Mouse (Mus musculus): ENCODE data around the gene Ovol2. TPM values are rescaled to one million over a fixed set of nuclear protein-coding genes. Genes with fewer than 3 reads are reported as not detected.
"Not testable (repeated sequence)": the region's sequence is repeated elsewhere in the genome, so short reads cannot be mapped to it uniquely, and the experiment has no call there.

The Ovol2 gene
- not detected in 2 replicates for total RNA-seq (2015)
- not detected in 2 replicates for total RNA-seq (2017)

DNA sequence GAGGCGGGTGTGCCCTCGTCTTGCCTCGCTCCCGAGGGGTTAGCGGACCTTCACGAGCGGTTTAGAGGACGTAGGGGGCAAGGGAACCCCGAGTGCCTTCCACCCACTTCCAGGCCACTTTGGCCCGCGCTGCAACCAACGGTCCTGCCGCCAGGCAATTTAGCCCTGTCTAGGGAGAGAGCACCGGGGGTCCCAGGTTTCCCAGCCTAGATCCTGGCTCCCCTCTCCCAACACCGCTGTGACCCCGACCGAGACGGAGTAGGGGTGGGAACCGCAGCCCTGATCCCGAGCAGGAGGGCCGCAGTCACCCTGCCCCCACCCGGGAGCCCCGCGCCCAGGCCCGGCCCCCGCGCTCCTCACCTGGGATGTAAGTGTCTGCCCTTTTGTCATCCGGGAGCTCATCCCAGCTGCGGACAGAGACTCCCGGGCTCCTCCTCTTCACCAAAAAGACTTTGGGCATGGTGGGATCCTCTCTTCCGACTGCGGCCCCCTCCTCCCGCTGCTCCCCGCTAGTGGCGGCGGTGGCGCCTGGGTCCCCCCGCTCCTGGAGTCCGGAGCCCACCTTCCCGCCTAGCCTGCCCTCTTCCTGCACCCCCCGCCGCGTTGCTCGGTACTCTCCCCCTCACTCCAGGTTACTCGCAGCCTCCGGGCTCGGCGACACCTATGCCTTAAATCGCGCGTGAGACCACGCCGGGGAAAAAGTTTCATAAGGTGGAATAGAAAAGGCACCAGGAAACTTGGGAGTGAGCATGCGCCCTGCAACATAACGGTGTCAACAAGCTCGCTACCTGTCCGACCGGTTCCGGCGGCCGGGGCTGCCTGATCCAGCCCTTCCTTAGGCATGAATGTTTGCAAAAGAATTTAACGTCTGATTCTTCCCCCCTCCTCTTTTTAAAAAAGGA lies at the start of gene Ovol2:
Gene Ovol2, minus strand, starts transcription at position 746 of the 902 bp plus-strand sequence.
- ATAC-seq (ENCODE audit: poor library complexity, severe bottlenecking) = no peak

GRCm38 (mm10) chr2:144381741-144382140 lies 49.8 kb upstream of the Ovol2 start:
- ATAC-seq (ENCODE audit: poor library complexity, severe bottlenecking) = no peak

GRCm38 (mm10) chr2:144381293-144381692 lies 49.3 kb upstream of the Ovol2 start:
- no peak for ATAC-seq (ENCODE audit: poor library complexity, severe bottlenecking)

DNA sequence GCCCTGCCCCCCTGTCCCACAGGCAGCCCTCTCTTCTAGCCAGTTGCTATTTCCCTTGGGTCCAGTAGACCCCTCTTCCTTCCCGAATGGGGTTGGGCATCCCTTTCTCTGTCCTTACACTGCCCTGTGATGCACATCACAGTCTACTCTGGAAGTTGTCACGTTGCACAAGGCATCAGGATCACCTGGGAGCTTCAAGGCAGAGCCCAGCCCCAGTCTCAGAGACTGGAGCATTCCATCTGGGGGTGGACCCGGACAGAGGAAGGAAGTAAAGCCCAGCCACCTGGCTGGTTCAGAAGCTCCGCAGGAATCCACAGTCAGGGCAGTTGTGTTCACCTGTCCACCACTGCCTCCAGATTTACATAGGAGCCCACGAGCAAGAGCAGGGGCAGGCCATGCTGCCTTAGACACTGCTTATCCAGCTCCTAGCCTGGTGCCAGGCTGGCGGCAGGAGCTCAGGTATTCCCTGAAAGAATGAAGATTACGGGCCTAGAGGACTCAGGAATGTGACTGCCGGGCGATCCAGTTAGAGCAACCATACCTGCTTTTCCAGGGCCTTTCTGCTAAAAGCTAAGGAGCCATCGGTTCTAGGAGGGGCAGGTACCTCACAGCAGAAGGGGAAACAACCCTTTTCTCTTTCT lies 43.2 kb upstream of the Ovol2 start:
- ATAC-seq (ENCODE audit: poor library complexity, severe bottlenecking) = no peak

DNA sequence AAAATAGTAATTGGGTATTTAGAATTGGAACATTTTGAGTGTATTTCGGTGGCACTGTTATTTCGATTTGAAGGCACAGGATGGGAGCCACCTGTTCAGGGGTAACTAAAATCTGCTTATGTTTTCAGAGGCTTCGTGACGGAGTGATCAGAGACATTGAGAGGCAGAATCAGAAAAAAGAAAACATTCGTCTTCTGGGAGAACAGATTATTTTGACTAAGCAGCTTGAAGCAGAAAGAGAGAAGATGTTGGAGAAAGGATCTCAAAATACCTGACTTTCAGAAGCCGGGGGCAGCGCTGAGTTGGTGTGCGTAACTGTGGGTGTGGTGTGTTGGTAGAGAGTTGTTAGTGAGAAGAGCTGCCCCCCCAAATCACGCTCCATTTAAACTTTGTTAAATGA lies 41.1 kb upstream of the Ovol2 start:
- no peak for ATAC-seq (ENCODE audit: poor library complexity, severe bottlenecking)

DNA sequence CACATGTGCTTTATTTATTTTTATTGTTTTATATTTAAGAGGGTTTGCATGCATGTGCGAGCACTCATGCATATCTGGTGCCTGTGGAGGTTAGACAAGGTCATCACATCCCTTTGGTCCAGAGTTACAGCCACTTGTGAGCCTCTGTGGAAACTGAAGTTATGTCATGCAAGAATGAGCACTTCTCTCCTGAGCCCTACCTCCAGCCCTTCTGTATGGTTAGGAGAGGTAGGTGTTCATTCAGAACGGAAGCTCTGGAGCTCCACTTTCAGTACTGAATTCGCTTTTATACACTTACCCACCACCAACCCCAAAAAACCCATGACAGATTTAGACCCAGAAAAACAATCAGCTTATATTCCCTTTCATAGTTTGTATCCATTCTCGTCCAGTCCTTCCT lies 39.6 kb upstream of the Ovol2 start:
- ATAC-seq (ENCODE audit: poor library complexity, severe bottlenecking) = no peak

DNA sequence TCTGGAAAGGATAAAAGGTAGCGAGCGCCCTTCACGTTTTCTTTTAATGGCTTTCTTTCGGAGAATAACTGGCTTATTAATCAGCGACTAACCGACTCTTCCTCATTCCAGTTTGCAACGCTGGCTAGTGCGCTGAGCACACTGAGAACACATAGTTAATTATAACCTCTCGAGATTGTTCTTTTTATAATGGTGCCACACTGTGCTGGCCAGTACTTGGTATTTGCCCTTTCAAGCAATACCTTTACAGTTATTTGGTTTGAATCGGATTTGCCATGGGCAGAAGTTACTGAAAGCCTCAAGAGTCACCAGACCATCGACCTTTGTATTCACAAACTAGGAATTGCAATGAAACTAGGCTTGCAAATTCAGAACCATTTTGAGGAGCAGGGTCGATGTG lies 37.6 kb upstream of the Ovol2 start:
- ATAC-seq (ENCODE audit: poor library complexity, severe bottlenecking) = peak; percentile 30

GRCm38 (mm10) chr2:144369020-144369421 lies 37.1 kb upstream of the Ovol2 start:
- peak; percentile 62 for ATAC-seq (ENCODE audit: poor library complexity, severe bottlenecking)

DNA sequence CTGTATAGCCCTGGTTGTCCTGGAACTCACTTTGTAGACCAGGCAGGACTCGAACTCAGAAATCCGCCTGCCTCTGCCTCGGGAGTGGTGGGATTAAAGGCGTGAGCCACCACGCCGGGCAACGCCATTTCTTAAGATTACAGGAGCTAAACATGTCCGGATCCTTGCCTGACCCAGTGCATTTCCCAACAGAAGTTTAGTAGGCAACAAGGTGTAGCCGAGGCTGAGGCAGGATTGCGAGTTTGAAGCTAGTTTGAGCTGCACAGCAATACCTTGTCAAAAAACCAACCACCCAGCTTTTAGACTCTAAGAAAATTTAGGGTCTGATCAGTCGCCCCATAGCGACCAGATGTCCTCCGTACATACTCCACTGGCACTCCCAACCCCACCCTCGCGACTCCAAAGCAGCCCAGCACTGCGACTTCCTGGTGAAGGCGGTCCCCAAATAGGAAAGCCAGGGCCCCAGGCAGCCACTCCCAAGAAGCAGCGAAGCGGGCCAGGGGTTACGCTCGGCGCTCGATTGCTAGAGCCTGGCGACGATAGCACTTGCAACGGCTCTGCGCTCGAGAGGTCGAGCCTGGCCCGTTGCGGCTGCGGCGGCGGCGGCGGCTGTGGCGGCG lies 36.6 kb upstream of the Ovol2 start, which contains the start of the genes Kat14 and Pet117:
Gene Kat14, plus strand, starts transcription at position 584 of the 620 bp plus-strand sequence.
Gene Pet117, plus strand, starts transcription at position 597 of the 620 bp plus-strand sequence.
- peak; percentile 97 for ATAC-seq (ENCODE audit: poor library complexity, severe bottlenecking)

DNA sequence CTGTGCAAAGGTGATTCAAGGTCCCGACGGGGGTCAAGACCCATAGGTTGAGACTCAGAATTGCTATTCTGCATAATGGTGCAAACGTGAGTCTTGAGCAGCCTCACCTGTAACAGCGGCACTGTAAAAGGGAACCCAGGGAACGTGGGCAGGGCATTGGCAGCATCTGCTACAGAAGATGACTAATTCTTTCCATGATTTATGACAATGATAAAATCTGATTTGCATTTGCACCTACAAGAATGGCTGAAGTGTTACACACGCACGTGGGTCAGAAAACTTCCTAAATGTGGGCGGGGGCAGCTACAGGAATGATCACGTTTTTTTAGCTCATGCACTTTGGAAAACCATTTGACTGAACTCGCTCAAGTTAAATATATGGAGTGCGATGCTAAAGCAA lies 20.9 kb upstream of the Ovol2 start:
- no peak for ATAC-seq (ENCODE audit: poor library complexity, severe bottlenecking)

- peak; percentile 74 for ATAC-seq (ENCODE audit: poor library complexity, severe bottlenecking)
Measured at GRCm38 (mm10) chr2:144348525-144348924, 16.6 kb upstream of the Ovol2 start.

- ATAC-seq (ENCODE audit: poor library complexity, severe bottlenecking) = no peak
Measured at GRCm38 (mm10) chr2:144343158-144343557, 11.2 kb upstream of the Ovol2 start.

GRCm38 (mm10) chr2:144338149-144338548 lies 6.2 kb upstream of the Ovol2 start:
- ATAC-seq (ENCODE audit: poor library complexity, severe bottlenecking) = not testable (repeated sequence)

GRCm38 (mm10) chr2:144337701-144338100 lies 5.8 kb upstream of the Ovol2 start:
- peak; percentile 89 for ATAC-seq (ENCODE audit: poor library complexity, severe bottlenecking)

DNA sequence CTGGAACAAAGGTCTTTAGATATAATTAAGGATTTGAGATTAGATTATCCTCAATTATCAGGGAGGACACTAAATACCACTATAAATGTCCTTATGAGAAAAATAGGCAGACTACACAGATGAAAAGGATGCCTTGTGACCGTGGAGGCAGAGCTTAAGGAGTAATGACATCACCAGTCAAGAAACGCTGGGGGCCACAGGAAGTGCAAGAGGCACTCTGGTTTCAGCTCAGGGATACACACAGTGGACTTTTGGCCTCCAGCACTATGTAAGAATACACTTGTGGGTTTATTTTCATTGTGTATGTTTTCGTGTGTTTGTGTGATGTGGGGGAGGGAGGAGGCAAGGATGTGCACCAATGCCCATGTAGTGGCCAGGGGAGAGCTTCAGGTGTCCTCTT lies 5.3 kb upstream of the Ovol2 start:
- ATAC-seq (ENCODE audit: poor library complexity, severe bottlenecking) = peak; percentile 62

DNA sequence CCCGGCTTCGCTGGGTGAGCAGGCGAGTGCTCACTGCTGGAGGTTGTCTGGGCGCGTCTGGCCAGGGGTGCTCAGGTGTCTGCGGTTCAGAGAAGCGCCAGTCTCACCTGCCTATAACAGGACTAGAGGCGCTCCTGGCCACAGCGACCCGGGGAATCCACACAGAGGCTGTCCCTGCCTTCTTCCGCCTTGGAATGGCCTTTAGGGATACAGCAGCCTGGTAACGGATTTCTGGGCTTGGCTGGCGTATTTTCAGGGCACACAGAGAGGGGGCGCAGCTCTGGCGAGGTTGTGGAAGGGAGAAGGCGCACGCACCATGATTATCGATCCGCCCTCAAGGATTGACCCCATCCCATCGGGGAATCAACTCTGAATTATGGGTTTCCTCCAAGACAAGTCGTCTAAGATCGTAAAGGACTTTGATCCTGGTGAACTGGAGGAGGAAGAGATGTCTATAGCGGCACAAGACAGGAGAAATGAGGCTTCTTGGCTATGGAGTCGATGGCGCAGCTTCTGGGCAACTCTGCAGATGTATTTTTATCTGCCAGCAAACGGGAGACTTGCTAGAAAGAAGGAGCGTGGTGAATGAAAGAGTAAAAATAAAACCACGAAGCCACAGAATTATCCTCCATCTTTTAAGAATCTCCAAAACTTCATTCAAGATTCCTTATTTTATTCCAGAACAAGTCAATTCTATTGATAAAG lies 1.3 kb upstream of the Ovol2 start:
- no peak for ATAC-seq (ENCODE audit: poor library complexity, severe bottlenecking)

GRCm38 (mm10) chr2:144332486-144332885 lies 540 bp upstream of the Ovol2 start:
- ATAC-seq (ENCODE audit: poor library complexity, severe bottlenecking) = no peak

- ATAC-seq (ENCODE audit: poor library complexity, severe bottlenecking) = peak; percentile 44
Measured at GRCm38 (mm10) chr2:144330960-144331371, 980 bp downstream of the Ovol2 start.

- 0 out of 2 replicates have a peak, but pooled peaks have one; percentile 14 for ATAC-seq (ENCODE audit: poor library complexity, severe bottlenecking)
Measured at GRCm38 (mm10) chr2:144330352-144330959, 1.5 kb downstream of the Ovol2 start.

DNA sequence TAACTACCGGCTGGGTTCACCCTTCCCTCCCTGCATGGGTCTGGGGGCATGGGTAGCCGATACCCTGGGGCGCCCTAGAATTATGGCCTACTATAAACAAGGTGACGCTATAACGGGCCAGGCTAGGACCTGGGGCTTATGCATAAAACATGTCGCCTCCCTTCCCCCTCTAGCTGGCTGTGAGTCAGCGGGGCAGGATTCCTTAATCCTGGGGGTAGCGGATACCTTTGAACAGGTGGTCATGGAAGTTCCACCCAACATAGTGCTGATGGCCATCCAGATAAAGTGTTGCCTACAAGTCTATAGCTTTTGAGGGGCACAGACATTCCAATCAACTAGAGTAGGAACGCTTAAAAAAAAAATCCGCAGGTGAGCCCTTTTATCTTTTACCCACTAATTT lies 2.0 kb downstream of the Ovol2 start:
- ATAC-seq (ENCODE audit: poor library complexity, severe bottlenecking) = no peak
